Mouse (Mus musculus) brain, embryonic 14.5 days (tissue): ENCODE measurements around the gene Ogfrl1. TPM values are rescaled to one million over a fixed set of nuclear protein-coding genes. Genes with fewer than 3 reads are reported as not detected.
"Not testable (repeated sequence)": the region's sequence is repeated elsewhere in the genome, so short reads cannot be mapped to it uniquely, and the experiment has no call there.

Experiments
- DNase-seq: peaks from one replicate; pipeline ENCODE4 v3.0.0-alpha.2; 2011; ENCODE audit warnings: low read depth
- CTCF ChIP-seq: fragments of 200-500 bp; IDR thresholded peaks from 2 replicates; pipeline ENCODE4 v1.5.1; 2012; ENCODE audit warnings: inconsistent platforms, mild to moderate bottlenecking, moderate library complexity, borderline replicate concordance; ENCODE audit not compliant: insufficient read depth, insufficient read length; ENCODE audit errors: extremely low read depth
- POLR2A ChIP-seq: fragments of 200-500 bp; IDR thresholded peaks from 2 replicates; pipeline ENCODE4 v1.6.1; 2012; ENCODE audit warnings: mild to moderate bottlenecking, inconsistent platforms, borderline replicate concordance; ENCODE audit not compliant: poor library complexity, insufficient read depth, insufficient read length, severe bottlenecking; ENCODE audit errors: extremely low read depth
- polyA plus RNA-seq: library from polyadenylated mRNA; depleted of rRNA; stranded (reverse); fragments of >200 nt; gene quantifications from 2 replicates; pipeline ENCODE4 v1.2.3, GENCODE M21; 2012; rRNA removed

Gene Ogfrl1
- polyA plus RNA-seq, result 13.8 and 14.9 TPM in 2 replicates

- no peak for DNase-seq
- TF ChIP-seq CTCF (no peak), POLR2A (no peak)
Measured at GRCm38 (mm10) chr1:23397623-23398022, at the start of gene Ogfrl1. TSS of gene Ogfrl1 (minus strand) at chr1:23397772.

GRCm38 (mm10) chr1:23445736-23446424 is 48.3 kb upstream of the Ogfrl1 start:
- no peak for DNase-seq
- no peak for TF ChIP-seq CTCF
- TF ChIP-seq POLR2A, result no peak

GRCm38 (mm10) chr1:23433612-23434011 is 36.0 kb upstream of the Ogfrl1 start:
- DNase-seq, result no peak

GRCm38 (mm10) chr1:23426447-23426846 is 28.9 kb upstream of the Ogfrl1 start:
- no peak for DNase-seq
- TF ChIP-seq CTCF, result no peak
- TF ChIP-seq POLR2A, result no peak

More at GRCm38 (mm10) chr1:23433612-23434011, 36.0 kb upstream of the Ogfrl1 start:
- no peak for TF ChIP-seq POLR2A
- no peak for TF ChIP-seq CTCF

- DNase-seq, result no peak
- no peak for TF ChIP-seq POLR2A
- no peak for TF ChIP-seq CTCF
Measured at GRCm38 (mm10) chr1:23418941-23419340, 21.4 kb upstream of the Ogfrl1 start.

GRCm38 (mm10) chr1:23418059-23418458 is 20.5 kb upstream of the Ogfrl1 start:
- no peak for DNase-seq
- TF ChIP-seq POLR2A (no peak), CTCF (no peak)

- no peak for TF ChIP-seq POLR2A
- no peak for TF ChIP-seq CTCF
Measured at GRCm38 (mm10) chr1:23417562-23417961, 20.0 kb upstream of the Ogfrl1 start.

GRCm38 (mm10) chr1:23411533-23411932 is 14.0 kb upstream of the Ogfrl1 start:
- DNase-seq, result no peak

More at GRCm38 (mm10) chr1:23417562-23417961, 20.0 kb upstream of the Ogfrl1 start:
- DNase-seq, result no peak

GRCm38 (mm10) chr1:23409960-23410359 is 12.4 kb upstream of the Ogfrl1 start:
- no peak for DNase-seq

More at GRCm38 (mm10) chr1:23411533-23411932, 14.0 kb upstream of the Ogfrl1 start:
- TF ChIP-seq POLR2A, result no peak

GRCm38 (mm10) chr1:23402401-23402800 is 4.8 kb upstream of the Ogfrl1 start:
- no peak for DNase-seq
- TF ChIP-seq CTCF (no peak), POLR2A (no peak)

More at GRCm38 (mm10) chr1:23409960-23410359, 12.4 kb upstream of the Ogfrl1 start:
- TF ChIP-seq CTCF (no peak), POLR2A (no peak)

GRCm38 (mm10) chr1:23399552-23399951 is 2.0 kb upstream of the Ogfrl1 start:
- TF ChIP-seq POLR2A, result no peak
- TF ChIP-seq CTCF, result no peak
- DNase-seq, result no peak

GRCm38 (mm10) chr1:23394356-23394755 is 3.2 kb downstream of the Ogfrl1 start:
- DNase-seq, result not testable (repeated sequence)

GRCm38 (mm10) chr1:23391744-23392143 is 5.8 kb downstream of the Ogfrl1 start:
- TF ChIP-seq CTCF (no peak), POLR2A (no peak)
- DNase-seq, result no peak

GRCm38 (mm10) chr1:23384326-23384725 is 13.2 kb downstream of the Ogfrl1 start:
- DNase-seq, result no peak
- TF ChIP-seq POLR2A, result no peak
- TF ChIP-seq CTCF, result no peak
